Mouse (Mus musculus): ENCODE measurements around the gene Fcgr1.
A peak's percentile ranks its signal among the peaks of the same experiment; 100 is the strongest.
"Not testable (repeated sequence)": the region's sequence is repeated elsewhere in the genome, so short reads cannot be mapped to it uniquely, and the experiment has no call there.

Fcgr1 gene

GRCm38 (mm10) chr3:96323806-96324205 lies 30.0 kb upstream of the Fcgr1 start:
- not testable (repeated sequence) for DNase-seq

DNA sequence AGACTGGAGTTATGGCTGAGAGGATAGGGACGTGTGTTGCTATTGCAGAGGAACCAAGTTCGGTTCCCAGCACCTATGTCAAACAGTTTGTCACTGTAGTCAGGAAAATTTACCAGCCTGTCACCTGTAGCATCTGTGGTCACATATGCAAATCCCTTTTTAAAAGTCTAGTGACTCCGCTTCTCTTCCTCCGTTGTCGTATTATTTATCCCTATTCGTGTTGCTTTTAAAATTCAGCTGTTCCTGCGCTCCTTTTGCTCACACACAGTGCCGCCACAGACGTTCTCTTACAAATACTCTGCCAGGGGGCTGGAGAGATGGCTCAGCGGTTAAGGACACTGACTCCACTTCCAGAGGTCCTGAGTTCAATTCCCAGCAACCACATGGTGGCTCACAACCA lies 28.8 kb upstream of the Fcgr1 start:
- peak; percentile 8 for DNase-seq

DNA sequence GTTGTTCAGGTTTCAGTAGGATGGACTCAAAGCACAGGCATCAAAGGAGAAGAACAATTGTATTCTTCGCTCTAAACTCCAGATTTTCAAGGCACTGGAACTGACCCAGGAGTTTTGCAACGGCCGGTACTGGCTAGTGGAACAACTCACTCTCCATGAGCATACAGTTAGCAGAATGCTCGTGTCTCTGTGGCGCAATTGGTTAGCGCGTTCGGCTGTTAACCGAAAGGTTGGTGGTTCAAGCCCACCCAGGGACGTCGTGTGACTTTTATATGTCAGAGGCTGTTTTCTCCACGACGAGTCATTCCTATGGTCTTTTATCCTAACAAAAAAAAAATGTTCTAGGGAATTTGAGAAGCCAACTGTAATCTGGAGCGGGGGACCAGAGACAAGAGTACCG lies 28.1 kb upstream of the Fcgr1 start:
- DNase-seq, result no peak

GRCm38 (mm10) chr3:96320003-96320402 lies 26.2 kb upstream of the Fcgr1 start:
- not testable (repeated sequence) for DNase-seq

DNA sequence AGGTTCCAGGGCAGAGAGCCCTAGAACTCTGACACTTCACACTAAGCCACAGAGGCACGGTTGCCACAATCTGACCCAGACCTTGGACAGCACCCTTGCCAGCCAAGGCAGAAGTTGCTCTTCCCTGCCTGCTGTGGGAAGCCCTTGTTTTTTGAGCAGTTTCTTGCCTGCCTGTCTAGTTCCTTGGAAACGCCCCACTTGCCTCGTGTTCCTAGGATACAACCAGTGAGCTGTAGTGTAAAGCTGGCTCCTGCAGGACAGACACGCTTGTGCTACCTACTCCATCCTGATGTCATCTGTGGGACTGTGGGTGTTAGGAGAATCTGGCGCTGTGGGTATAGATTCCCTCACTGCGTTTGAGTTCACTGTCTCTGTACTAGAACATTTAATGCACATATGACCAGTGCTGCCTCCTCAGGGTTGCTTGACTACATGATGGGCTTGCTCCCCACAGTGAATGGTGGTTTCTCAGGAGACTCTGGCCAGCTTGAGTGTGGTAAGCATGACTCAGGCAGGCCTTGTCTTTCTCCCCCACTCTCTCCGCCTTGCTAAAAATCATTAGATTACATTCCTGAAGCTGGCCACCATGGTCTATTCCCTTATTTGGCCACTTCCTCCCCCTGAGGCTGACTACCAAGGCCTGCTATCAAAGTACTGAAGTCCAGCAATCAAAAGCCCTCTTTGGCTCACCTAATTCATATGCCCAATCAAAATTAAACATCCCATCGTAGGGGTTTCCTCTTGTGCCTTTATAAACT lies 18.8 kb upstream of the Fcgr1 start:
- DNase-seq, result no peak

DNA sequence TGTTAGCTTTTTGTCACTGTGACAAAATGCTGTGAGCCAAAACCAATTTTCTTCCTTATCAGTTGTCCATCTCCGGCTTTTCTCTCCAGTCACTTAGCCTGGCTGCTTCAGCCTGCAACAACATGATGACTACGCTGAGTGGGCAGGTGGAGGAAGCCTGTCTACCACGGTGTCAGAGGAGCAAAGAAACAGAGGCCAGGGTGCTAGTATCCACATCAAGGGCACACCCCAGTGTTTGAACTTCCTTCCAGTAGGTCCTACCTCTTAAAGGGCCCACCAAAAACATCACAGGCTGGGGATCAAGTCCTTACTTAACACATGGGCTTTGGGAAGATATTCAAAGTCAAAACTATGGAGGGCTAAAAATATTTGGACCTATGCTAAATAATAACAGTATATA lies 15.7 kb upstream of the Fcgr1 start:
- no peak for DNase-seq

DNA sequence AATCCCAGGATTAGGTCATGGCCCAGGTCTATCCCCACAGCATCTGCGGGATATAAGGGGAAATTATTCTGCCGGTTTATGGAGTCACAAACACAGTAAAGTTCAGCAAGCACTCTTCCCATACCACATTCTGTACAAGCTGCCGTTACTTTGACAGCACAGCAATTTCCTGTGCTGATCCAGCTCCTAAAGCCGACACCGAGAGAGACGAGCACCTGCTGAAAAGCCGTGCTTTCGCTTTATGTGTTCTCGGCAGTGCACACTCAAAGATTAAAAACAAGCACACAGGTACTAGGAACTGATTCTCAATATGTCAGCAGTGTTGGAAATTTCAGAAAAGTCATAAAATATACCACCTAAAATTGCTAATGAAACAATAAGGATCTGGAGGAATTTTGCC lies 12.7 kb upstream of the Fcgr1 start:
- no peak for DNase-seq

- DNase-seq, result no peak
Measured at GRCm38 (mm10) chr3:96302076-96302475, 8.3 kb upstream of the Fcgr1 start.

- DNase-seq, result no peak
Measured at GRCm38 (mm10) chr3:96300706-96301529, 7.1 kb upstream of the Fcgr1 start.

DNA sequence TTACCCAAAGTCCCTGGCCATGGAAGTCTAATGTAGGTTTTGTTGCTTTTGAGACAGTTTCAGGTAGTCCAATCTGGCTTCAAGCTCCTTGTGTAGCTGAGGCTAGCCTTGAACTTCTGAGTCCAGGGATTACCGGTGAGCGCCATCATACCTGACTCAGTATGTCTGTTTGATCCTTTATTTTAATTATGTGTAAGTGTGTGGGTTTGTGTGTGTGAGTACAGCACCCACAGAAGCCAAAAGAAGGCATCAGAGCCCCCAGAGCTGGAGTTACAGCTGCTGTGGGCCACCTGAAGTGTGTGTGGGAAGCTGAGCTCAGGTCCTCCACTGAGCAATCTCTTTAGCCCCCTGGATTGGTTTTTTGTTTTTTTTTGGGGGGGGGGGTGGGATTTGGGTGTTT lies 5.8 kb upstream of the Fcgr1 start:
- no peak for DNase-seq

DNA sequence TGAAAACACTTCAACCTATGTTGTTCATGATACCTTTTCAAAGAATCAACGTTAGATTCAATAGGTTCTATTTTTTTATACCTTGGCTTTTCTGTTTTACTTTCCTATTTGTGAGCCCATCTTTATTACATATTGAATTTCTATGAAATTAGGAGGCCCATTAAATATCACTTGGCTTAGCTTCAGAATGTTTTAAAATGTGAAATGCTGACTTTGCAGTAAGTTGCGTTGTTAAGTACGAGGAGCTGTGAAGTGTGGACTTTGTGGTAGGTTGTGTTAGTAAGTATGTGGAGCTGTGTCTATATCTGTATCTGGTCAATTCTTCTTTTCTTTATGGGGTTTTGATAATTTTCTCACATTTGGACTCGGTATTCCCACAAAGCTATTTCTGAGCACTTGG lies 4.6 kb upstream of the Fcgr1 start:
- no peak for DNase-seq

DNA sequence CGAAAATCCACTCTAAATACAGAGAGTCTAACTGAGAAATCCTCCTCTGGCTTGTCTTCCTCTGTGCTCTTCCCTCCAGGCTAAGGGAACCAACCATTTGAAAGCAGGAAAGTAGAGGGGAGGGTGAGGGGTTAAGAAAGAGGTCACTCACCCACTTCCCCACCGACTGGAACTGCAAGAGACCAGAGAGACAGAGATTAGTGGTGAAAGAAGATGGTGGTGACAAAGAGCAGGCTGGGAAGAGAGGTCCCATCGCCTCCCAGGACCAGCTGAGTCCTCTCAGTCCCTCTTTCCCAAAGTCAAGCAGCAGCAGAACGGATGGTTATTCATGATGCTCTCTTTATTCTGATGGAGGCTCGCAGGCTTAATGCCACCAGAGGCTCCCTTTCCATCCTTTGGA lies 401 bp downstream of the Fcgr1 start:
- DNase-seq, result no peak

- no peak for DNase-seq
Measured at GRCm38 (mm10) chr3:96292641-96293040, 1.1 kb downstream of the Fcgr1 start.

DNA sequence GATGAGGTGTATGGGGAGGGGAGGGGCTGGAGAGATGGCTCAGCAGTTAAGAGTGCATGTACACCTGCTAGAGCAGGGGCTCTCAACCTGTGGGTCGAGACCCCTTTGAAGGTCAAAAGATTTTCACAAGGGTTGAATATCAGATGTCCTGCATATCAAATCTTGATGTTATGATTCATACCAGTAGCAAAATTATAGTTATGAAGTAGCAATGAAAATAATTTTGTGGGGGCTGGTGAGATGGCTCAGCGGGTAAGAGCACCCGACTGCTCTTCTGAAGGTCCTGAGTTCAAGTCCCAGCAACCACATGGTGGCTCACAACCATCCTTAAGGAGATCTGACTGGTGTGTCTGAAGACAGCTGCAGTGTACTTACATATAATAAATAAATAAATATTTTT lies 3.0 kb downstream of the Fcgr1 start:
- DNase-seq, result not testable (repeated sequence)

GRCm38 (mm10) chr3:96289201-96289600 lies 4.6 kb downstream of the Fcgr1 start:
- DNase-seq, result no peak

DNA sequence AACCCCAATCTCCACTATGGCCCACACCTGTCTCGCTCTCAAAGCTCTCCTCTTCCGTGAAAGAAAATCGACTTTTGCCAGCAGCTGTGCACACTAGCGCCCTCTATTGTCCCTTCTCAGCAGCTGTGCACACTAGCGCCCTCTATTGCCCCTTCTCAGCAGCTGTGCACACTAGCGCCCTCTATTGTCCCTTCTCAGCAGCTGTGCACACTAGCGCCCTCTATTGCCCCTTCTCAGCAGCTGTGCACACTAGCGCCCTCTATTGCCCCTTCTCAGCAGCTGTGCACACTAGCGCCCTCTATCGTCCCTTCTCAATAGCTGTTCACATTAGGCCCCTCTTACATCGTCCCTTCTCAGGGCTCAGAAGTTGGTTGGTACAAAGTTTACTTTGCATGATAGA lies 6.4 kb downstream of the Fcgr1 start:
- not testable (repeated sequence) for DNase-seq

DNA sequence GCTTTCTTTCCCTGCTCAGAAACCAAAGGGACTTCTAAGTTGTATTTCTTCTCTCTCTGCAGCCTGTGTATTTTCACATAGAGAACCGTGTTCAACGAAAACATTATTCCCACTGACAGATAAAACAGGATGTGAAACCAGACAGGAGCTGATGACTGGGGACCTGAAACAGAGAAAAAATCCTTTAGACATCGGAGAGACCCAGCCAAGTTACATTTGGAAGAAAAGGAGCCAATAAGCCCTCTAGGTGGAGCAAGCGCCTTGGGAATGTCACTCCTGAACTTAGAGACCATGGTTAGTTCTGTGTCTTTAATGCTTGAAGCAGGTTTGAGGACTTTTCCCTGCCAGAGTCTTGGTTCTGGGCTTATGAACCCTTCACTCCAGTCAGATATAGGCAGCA lies 9.3 kb downstream of the Fcgr1 start:
- peak; percentile 56 for DNase-seq

GRCm38 (mm10) chr3:96280660-96281059 lies 13.1 kb downstream of the Fcgr1 start:
- no peak for DNase-seq

DNA sequence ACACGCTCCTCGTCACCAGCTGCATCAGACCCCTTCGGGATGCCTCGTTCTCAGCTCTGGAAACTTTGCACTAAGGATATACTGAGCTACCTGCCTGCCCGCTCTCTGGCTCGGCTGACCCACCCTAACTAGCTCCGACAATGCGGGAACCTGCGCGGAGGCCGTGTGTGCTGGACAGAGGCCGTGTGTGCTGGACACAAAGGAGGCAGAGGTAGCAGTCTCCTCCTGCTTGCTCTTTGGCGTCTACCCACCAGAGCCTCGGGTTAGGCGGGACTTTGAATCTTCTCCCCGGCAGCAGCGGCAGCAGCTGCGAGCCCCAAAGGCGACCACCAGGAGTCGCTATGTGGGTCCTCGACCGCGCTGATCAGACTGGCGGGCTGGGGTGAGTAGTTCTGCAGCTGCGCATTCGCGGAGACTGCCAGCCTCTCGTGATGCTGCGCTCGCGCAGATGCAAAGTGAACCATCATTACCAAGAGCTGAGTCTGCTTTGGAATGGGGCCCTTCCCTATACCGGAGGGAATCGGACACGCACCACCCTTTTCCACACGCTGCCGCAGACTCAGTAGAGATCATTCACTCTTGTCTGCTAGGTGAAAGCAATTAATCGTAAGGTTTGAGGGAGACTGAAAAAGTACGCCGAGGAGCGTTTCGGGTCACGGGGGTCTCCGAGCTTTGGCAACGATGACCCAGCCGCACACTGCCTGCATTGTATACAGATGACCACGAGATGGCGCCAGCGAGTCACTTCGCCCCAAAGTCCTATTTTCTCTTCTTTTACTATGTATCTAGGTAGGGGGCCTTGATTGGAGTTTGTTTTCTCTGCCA lies 15.8 kb downstream of the Fcgr1 start:
- DNase-seq, result peak; percentile 96

GRCm38 (mm10) chr3:96277428-96277799 lies 16.4 kb downstream of the Fcgr1 start:
- peak; percentile 64 for DNase-seq

- no peak for DNase-seq
Measured at GRCm38 (mm10) chr3:96273591-96274465, 19.9 kb downstream of the Fcgr1 start.

Measured in retina, postnatal 1 day (tissue).